Mouse (Mus musculus) megakaryocyte, embryonic 14.5 days (primary cell): Measurements from ENCODE around the gene Iqce. TPM values are rescaled to one million over a fixed set of nuclear protein-coding genes. Genes with fewer than 3 reads are reported as not detected.

Experiments
- H3K27me3 ChIP-seq: replicated peaks from 2 replicates; pipeline ENCODE3; 2012; ENCODE audit warnings: inconsistent platforms
- H3K36me3 ChIP-seq: replicated peaks from 2 replicates; pipeline ENCODE3; 2012; ENCODE audit warnings: low read length, inconsistent platforms, mixed read lengths
- H3K4me1 ChIP-seq: 2 replicates; pipeline ENCODE4 v1.6.1; 2012; ENCODE audit warnings: inconsistent platforms
- H3K4me3 ChIP-seq: replicated peaks from 2 replicates; pipeline ENCODE3; 2012; ENCODE audit warnings: moderate library complexity, mild to moderate bottlenecking, inconsistent platforms
- H3K9me3 ChIP-seq: 2 replicates; pipeline ENCODE4 v1.6.1; 2012; ENCODE audit warnings: inconsistent platforms
- FLI1 ChIP-seq: IDR thresholded peaks from 2 replicates; pipeline ENCODE4 v1.6.1; 2012; ENCODE audit warnings: low read length, inconsistent platforms, mixed read lengths
- GATA1 ChIP-seq: IDR thresholded peaks from 3 replicates; pipeline ENCODE4 v1.6.1; 2012; ENCODE audit warnings: mixed read lengths, low read length, inconsistent platforms, borderline replicate concordance
- polyA plus RNA-seq: library from polyadenylated mRNA; stranded (reverse); fragments of >175 nt; gene quantifications from 2 replicates; pipeline ENCODE4 v1.2.3, GENCODE M21; 2012; ENCODE audit warnings: low replicate concordance; ENCODE audit not compliant: insufficient read depth

Iqce gene
- polyA plus RNA-seq, 1 experiment, result 4.7 TPM

DNA sequence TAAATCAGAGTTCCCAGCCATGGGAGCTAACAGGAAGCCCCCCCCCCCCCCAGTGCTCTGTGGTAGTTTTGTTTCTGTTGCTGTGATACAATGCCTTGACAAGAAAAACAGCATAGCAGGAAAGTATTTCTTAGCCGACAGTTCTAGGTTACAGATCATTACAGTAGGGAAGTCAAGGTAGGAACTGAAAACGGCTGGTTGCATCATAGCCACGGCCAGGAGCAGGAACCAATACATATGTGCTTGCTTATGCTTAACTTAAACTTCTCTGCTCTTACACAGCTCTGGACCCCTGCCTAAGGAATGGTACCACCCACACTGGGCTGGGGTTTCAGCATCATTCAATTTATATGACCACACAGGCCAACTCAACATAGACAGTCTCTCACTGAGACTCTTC is 31.2 kb upstream of the Iqce start:
- Histone ChIP-seq H3K4me3 (no peak overlapping the region), H3K36me3 (no peaks in the 10 kb centered on the region), H3K9me3 (0 out of 2 replicates have a peak, but pooled peaks cover 3% of the 10 kb centered on the region), H3K27me3 (peaks cover 34% of the 10 kb centered on the region), H3K4me1 (peaks cover 65% of the 10 kb centered on the region)
- no peak for TF ChIP-seq GATA1

DNA sequence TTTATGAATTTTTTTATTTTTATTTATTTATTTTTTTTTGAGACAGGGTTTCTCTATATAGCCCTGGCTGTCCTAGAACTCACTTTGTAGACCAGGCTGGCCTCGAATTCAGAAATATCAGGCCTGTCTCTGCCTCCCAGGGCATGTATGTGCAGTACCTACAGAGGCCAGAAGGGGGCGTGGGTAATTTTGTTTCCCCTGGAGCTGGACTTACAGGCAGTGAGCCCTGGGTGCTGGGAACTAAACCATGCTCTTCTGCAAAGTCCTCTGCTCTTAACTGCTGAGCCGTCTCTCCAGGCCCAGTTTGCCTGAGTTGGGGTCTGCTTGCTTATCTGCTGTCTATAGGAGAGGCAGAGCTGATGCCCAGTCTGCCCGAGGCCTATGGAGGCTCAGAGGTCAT is 30.0 kb upstream of the Iqce start:
- H3K9me3 ChIP-seq, result 0 out of 2 replicates have a peak, but pooled peaks cover 3% of the 10 kb centered on the region
- peaks cover 31% of the 10 kb centered on the region for H3K27me3 ChIP-seq
- TF ChIP-seq FLI1, result no peak
- no peak for TF ChIP-seq GATA1
- peaks cover 60% of the 10 kb centered on the region for H3K4me1 ChIP-seq
- no peak overlapping the region for H3K4me3 ChIP-seq
- H3K36me3 ChIP-seq, result no peaks in the 10 kb centered on the region

DNA sequence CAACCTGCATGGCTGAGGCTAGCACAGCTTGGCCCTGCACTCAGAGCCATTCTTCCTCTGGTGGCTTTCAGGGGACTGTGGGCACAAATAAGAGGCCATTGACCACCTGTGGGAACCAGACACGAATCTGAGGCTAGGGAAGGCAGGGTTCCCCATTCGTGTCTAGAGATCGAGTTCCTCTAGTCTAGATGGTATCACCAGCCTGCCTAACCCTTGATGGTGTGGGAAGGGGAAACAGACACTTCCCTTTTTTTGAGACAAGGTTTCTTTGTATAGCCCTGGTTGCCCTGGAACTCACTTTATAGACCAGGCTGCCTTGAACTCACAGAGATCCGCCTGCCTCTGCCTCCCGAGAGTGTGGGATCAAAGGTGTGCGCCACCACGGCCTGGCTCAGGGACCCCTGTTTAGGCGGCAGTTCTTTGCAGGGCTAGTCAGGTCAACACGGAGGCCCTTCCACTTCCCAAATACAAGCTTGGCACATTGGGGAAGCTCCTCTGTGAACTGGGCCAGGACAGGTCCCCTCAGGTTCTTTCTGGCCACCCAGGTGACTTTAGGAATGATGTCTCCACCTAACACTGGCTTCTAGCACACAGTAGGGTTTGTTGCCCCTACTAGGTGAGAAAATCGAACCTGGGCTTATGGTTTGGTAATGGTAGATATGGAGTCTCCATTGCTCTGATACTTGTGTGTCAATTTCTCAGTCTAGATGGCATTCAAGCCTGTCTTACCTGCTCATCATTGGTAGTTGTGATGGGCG is 29.0 kb upstream of the Iqce start:
- peaks cover 29% of the 10 kb centered on the region for H3K27me3 ChIP-seq
- TF ChIP-seq FLI1 (no peak), GATA1 (no peak)
- H3K4me3 ChIP-seq, result no peak overlapping the region
- peaks cover 60% of the 10 kb centered on the region for H3K4me1 ChIP-seq
- 0 out of 2 replicates have a peak, but pooled peaks cover 3% of the 10 kb centered on the region for H3K9me3 ChIP-seq
- H3K36me3 ChIP-seq, result no peaks in the 10 kb centered on the region

- H3K4me1 ChIP-seq, result peaks cover 49% of the 10 kb centered on the region
- TF ChIP-seq GATA1 (no peak), FLI1 (no peak)
Observed at GRCm38 (mm10) chr5:140726946-140727740, 25.0 kb upstream of the Iqce start.

GRCm38 (mm10) chr5:140726062-140726839 is 24.1 kb upstream of the Iqce start:
- no peak for TF ChIP-seq FLI1
- no peak for TF ChIP-seq GATA1
- H3K4me1 ChIP-seq, result peaks cover 43% of the 10 kb centered on the region
- no peak overlapping the region for H3K4me3 ChIP-seq

More at GRCm38 (mm10) chr5:140726946-140727740, 25.0 kb upstream of the Iqce start:
- Histone ChIP-seq H3K27me3 (peaks cover 48% of the 10 kb centered on the region), H3K36me3 (no peaks in the 10 kb centered on the region), H3K4me3 (peak overlapping the region; percentile 51), H3K9me3 (no peaks in the 10 kb centered on the region)

GRCm38 (mm10) chr5:140723822-140724221 is 21.6 kb upstream of the Iqce start, which contains the start of gene Amz1:
Gene Amz1, plus strand, starts transcription at chr5:140724127.
- peak within 1 kb of the TSS; percentile 42 for H3K4me3 ChIP-seq
- H3K9me3 ChIP-seq, result peaks cover 10% of the 10 kb centered on the region; the same call in 1 of the 2 replicates
- peaks cover 50% of the 10 kb centered on the region for H3K27me3 ChIP-seq
- peaks cover 37% of the 10 kb centered on the region for H3K4me1 ChIP-seq
- TF ChIP-seq FLI1 (no peak), GATA1 (no peak)
- H3K36me3 ChIP-seq, result peaks cover 14% of the 10 kb centered on the region

More at GRCm38 (mm10) chr5:140726062-140726839, 24.1 kb upstream of the Iqce start:
- Histone ChIP-seq H3K9me3 (no peaks in the 10 kb centered on the region), H3K27me3 (peaks cover 51% of the 10 kb centered on the region), H3K36me3 (no peaks in the 10 kb centered on the region)

DNA sequence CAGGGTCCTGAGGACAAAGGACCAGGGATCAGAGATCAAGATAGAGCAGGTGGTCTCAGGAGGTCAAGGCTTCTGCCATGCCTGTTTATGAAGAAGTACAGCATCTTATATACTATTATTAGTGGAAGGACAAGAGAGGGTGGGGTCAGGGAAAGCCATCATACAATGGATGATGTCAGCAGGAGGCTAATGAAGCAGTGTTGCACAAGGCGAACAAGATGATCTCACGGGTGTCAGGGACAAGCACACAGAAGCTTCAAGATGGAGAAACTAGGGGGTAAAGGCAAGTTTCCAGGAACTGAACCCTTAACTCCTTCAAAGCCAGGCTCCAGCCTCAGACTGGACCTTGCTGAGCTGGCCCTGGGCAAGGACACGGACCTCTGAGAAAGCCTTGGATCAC is 19.9 kb upstream of the Iqce start:
- H3K9me3 ChIP-seq, result peaks cover 10% of the 10 kb centered on the region; the same call in 1 of the 2 replicates
- H3K36me3 ChIP-seq, result peaks cover 31% of the 10 kb centered on the region
- peaks cover 49% of the 10 kb centered on the region for H3K27me3 ChIP-seq
- no peak for TF ChIP-seq GATA1
- peaks cover 28% of the 10 kb centered on the region for H3K4me1 ChIP-seq
- no peak overlapping the region for H3K4me3 ChIP-seq

GRCm38 (mm10) chr5:140720773-140721172 is 18.6 kb upstream of the Iqce start:
- peaks cover 10% of the 10 kb centered on the region; the same call in 1 of the 2 replicates for H3K9me3 ChIP-seq
- TF ChIP-seq FLI1 (no peak), GATA1 (no peak)
- H3K36me3 ChIP-seq, result peaks cover 45% of the 10 kb centered on the region
- H3K27me3 ChIP-seq, result peaks cover 39% of the 10 kb centered on the region
- peaks cover 17% of the 10 kb centered on the region for H3K4me1 ChIP-seq
- no peak overlapping the region for H3K4me3 ChIP-seq

- H3K9me3 ChIP-seq, result no peaks in the 10 kb centered on the region
- no peak overlapping the region for H3K4me3 ChIP-seq
- peaks cover 21% of the 10 kb centered on the region for H3K4me1 ChIP-seq
- TF ChIP-seq FLI1 (no peak), GATA1 (no peak)
- no peaks in the 10 kb centered on the region for H3K27me3 ChIP-seq
- peaks cover 93% of the 10 kb centered on the region for H3K36me3 ChIP-seq
Observed at GRCm38 (mm10) chr5:140711040-140711439, 8.9 kb upstream of the Iqce start.
